Mouse (Mus musculus): ENCODE results near the gene Ruvbl2. TPM values are rescaled to one million over a fixed set of nuclear protein-coding genes. Genes with fewer than 3 reads are reported as not detected.
"Not testable (repeated sequence)": the region's sequence is repeated elsewhere in the genome, so short reads cannot be mapped to it uniquely, and the experiment has no call there.

Gene Ruvbl2
- total RNA-seq, 2 experiments from 2014 or later, result 34.3 to 40.6 TPM

DNA sequence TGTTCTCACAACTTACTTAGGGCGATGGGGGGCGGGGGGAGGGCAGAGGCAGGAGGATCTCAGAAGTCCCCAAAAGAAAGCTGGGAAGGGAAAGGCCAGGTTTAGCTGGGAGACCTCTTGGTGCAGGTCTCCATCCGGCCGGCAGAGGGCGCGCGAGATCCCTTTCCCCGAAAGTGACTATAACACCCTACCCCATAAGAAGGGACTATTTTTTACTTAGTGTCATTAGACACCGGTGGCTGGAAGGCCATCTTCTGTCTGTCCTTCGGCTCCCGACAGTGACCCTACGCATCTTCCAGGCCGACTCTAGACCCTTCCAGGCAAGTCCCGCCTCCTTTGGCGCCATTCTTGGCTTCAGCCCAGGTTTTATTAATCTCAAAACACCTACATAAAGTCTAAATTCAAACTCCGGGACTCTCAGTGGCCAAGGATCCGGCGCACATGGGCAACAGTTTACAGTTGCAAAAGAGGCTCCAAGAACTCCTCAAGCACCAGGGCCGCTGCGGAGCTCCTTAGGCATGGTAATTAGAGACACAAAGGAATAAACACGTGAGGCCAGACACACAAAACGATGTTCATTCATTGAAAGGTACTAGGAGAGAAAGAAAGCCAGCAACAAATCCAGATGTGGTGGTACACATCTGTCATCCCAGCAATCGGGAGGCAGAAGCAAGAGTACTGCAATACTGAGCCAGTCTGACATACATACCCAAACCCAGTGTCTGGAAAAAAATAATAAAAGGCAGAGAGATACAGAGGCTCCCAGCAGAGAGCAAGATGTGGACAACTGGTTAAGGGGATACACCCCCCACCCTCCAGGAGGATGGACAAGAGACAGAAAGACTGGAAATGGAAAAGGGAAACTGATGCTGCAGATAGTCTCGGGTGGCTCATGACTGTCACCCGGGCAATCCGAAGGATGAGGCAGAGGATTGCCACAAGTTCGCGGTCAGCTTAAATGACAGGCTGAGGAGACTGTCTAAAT lies 32.5 kb downstream of the Ruvbl2 start, which contains the start of gene Kcna7:
Gene Kcna7 (plus strand): TSS at position 563 of the 985 bp plus-strand sequence.
- DNase-seq (ENCODE audit: extremely low spot score in 1 of 2, low spot score in 1 of 2), result peak; percentile 61 to 82

DNA sequence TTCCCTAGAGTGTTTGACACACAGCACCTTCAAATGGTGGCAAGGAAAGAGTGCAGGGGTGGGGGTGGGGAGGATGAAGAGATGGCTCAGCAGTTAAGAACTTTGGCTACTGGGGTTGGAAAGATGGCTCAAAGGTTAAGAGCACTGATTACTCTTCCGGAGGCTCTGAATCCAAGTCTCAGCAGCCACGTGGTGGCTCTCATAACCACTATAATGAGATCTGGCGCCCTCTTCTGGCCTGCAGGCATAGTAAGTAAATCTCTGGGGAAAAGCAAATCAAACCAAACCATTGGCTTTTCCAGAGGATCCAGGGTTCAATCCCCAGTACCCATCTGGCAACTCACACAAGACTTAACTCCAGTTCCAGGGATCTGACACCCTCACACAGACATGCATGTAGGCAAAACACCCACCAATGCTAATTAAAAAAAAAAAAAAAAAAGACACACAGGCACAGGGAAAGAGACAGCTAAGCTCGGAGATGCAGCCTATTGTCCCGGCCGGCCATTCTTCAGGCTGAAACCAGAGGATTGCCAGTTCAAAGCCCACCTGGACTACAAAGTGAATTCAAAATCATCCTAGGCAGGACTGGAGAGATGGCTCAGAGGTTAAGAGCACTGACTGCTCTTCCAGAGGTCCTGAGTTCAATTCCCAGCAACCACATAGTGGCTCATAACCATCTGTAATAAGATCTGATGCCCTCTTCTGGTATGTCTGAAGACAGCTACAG lies 34.2 kb downstream of the Ruvbl2 start:
- peak in 1 of 2 experiments; percentile 57 for DNase-seq (ENCODE audit: extremely low spot score in 1 of 2, low spot score in 1 of 2)

DNA sequence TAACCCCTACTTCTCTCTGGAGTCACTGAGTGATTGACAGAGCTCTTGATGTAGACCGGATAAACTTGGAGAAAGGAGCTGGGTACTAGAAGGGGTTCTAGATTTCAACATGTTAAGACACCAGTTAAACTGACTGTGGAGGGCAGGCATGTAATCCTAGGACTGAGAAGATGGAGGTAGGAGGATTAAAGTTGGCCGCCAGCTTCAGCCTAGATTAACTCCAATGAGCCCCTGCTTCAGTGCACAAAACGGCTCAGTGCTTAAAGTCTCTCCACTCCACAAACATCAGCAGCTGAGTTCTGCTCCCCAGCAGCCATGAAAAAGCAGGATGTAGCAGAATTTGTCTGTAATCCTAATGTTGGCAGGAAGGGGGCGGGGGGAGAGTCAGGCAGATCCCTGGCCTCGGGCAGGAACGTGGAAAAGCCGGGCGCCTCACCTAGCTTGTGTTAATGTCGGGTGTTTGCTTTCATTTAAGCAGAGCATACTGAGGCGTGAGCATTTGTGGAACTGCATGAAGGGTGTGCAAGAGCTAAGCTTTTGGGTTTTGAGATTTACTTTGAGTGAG lies 36.3 kb downstream of the Ruvbl2 start:
- no peak for DNase-seq (ENCODE audit: extremely low spot score in 1 of 2, low spot score in 1 of 2)

DNA sequence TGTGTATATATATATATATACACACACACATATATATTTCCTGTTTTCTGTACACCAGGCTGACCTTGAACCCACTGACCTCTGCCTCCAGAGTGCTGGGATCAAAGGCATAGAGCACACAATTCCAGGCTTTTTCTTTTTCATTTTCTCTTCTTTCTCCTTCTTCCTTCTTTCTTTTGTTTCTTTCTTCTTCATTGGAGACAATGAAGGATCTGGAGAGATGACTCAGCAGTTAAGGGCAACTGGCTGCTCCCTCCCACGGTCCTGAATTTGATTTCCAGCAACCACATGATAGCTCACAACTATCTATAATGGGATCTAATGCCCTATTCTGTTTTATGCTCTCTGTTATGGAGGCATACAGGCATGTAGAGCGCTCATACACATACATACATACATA lies 41.1 kb downstream of the Ruvbl2 start:
- no peak for DNase-seq (ENCODE audit: extremely low spot score in 1 of 2, low spot score in 1 of 2)

DNA sequence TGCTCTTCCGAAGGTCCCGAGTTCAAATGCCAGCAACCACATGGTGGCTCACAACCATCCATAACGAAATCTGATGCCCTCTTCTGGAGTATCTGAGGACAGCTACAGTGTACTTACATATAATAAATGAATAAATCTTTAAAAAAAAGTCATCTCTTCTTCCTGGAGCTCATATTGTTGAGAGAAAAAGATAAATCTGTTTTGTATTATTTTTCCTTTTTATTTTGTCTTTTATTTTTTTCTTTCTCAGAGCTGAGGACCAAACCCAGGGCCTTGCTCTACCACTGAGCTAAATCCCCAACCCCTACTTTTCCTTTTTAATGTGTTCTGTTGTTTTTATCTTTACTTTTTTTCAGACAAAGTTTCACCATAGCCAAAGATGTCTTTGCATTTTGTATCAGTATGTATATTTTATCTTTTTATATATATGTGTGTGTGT lies 41.5 kb downstream of the Ruvbl2 start:
- not testable (repeated sequence) for DNase-seq (ENCODE audit: extremely low spot score in 1 of 2, low spot score in 1 of 2)

DNA sequence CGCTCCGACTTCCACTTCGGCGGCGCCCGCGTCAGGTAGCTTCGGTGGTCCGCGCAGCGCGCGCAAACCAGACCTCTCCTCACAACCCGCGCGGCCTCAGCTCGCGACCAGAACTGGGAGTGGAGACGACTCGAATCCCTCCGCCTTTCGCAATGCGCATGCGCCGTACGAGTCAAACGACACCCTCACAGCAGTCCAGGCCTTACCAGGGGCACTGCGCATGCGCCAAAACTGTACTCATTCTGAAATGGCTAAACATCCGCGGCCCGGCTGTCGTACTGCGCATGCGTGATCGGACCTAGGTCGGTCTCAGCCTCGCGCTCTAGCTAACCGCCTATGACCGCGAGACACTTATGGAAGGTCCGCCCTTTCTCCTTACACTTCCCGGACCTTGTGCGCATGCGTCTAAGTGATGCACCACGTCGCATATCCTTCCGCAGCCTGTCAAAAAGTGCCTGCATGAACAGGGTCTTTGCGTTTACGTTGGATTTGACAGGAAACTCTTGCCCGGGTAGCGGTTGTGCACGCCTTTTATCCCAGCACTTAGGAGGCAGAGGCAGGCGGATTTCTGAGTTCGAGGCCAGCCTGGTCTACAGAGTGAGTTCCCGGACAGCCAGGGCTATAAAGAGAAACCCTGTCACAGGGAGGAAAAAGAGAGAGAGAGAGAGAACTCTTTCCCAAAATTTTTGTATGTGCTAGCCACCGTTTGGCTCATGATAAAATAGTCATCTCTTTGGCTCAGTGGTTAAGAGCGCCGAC lies 42.1 kb downstream of the Ruvbl2 start, which contains the start of gene Snrnp70:
Gene Snrnp70 (minus strand): TSS at position 165 of the 759 bp plus-strand sequence.
- DNase-seq (ENCODE audit: extremely low spot score in 1 of 2, low spot score in 1 of 2), result peak; percentile 99 to 100

DNA sequence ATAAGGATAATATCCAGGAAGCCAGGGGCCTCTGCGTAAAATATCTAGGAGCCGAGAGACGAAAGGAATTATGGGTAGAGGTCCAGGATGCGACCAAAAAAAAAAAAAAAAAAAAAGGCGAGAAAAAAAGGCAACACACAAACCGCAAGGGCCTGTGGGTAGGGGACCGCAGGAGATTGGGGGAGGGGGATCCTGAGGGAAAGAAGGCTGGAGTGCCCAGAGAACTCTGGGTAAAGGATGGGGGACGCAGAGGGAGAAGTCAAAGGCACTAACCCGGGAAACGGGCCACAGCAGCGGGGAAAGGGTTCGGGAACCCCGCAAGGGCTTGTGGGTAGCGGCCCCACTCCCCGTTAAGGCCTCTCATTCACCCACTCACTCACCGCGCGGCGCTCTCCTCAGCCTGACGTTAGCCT lies 42.8 kb downstream of the Ruvbl2 start:
- no peak for DNase-seq (ENCODE audit: extremely low spot score in 1 of 2, low spot score in 1 of 2)

DNA sequence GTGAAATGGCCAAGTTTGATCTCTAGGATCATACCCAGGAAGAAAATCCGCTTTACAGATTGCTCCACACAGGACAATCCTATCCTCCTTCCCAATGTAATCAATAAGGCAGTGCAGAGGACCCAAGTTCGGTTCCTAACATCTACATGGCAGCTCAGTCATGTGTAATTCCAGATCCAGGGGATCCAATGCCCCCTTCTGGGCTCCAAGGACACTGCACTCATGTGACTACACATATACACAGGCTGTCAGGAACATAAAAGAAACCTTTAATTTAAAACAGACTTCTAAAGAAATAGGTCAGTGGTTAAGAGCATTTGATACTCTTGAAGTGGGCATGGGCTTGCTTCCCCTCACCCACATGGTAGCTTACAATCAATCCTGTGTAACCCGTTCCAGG lies 51.8 kb downstream of the Ruvbl2 start:
- DNase-seq (ENCODE audit: extremely low spot score in 1 of 2, low spot score in 1 of 2), result no peak

DNA sequence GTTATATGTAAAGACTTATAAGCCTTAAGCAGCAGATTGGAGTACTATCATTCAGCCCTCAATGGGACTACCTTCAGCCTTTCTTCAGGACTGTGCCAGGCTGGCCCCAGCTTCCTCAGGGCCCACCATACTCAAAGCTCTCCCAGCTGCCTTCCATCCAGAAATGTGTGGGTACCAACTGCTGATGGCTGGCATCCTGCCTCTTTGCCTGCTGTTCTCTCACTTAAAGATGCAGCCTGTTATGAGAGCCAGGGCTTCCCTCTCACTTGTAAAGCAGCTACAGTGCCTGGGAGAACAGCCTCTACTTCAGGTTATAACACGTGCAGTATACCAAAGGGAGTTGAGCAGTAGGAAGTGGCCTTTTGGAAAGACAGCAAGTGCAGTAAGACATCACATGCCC lies 61.8 kb downstream of the Ruvbl2 start:
- DNase-seq (ENCODE audit: extremely low spot score in 1 of 2, low spot score in 1 of 2), result no peak

DNA sequence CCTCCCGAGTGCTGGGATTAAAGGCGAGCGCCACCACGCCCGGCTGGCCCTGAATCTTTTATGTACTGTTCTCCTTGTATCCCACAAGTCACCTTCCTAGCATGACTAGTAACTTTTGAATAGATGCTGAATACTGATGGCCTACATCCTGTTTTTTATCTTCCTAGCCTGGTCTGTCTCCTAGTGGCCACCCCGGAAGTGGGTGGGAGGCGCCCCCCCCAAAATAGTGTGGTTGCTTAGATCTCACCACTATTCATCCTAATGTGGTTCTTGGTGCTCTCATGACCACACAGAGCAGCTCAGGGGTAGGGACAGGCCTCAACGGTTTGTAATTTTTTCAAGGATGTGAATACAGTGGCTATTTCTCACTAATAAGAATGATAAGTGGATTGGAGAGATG lies 63.3 kb downstream of the Ruvbl2 start:
- no peak for DNase-seq (ENCODE audit: extremely low spot score in 1 of 2, low spot score in 1 of 2)

DNA sequence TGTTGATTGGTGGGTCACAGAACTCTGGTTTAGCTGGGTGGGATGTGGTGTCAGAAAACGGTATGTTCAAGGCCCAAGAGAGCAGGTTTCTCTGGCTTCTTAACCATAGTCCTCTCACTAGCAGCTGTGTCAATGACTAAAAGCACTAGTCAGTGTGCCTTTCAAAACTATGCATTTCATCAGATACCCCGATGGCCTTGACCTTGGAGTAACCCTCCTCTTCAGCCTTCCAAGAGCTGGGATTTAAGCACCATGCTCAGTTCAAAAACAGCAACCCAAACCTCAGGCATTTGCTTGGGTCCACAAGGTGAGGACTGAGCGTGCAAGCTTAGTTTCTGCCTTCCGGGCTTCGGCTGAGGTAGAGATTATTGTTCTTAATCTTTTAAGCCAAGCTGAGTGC lies 65.5 kb downstream of the Ruvbl2 start:
- no peak for DNase-seq (ENCODE audit: extremely low spot score in 1 of 2, low spot score in 1 of 2)

Small RNAs within 50 kb of the gene (microRNA-seq; reads per million reads assigned to microRNA genes)
- 0 to 0.20 reads per million in 2 experiments for gene Gm22133

Other genes starting within 250 kb of the Ruvbl2 start
- 1 to 10 TPM; 2.4 to 2.9 TPM for gene Ccdc155, start 233.2 kb downstream of the Ruvbl2 start, total RNA-seq (2021)
- 1 to 10 TPM; 1.2 to 2.4 TPM for gene Dkkl1, start 225.9 kb downstream of the Ruvbl2 start, total RNA-seq (2021)
- gene Tead2, start 222.3 kb downstream of the Ruvbl2 start, total RNA-seq (2021), result 1 to 10 TPM; 4.7 to 5.5 TPM
- gene Cd37, start 199.0 kb downstream of the Ruvbl2 start, total RNA-seq (2021), result 1 to 10 TPM; 3.1 to 5.7 TPM
- gene Slc6a16, start 197.0 kb downstream of the Ruvbl2 start, total RNA-seq (2021), result 1 to 10 TPM; 1.6 to 2.2 TPM
- not detected for gene Slc6a21, start 160.6 kb downstream of the Ruvbl2 start, total RNA-seq (2021)
- gene Trpm4, start 104.3 kb downstream of the Ruvbl2 start, total RNA-seq (2021), result 10 to 100 TPM; 14.1 to 18.5 TPM
- gene Hrc, start 102.8 kb downstream of the Ruvbl2 start, total RNA-seq (2021), result under 1 TPM in 1 of 2 experiments, not detected in 1; 0.17 TPM
- 100 to 1,000 TPM; 129 to 134 TPM for gene Ppfia3, start 71.1 kb downstream of the Ruvbl2 start, total RNA-seq (2021)
- 100 to 1,000 TPM; 151 to 155 TPM for gene Lin7b, start 67.5 kb downstream of the Ruvbl2 start, total RNA-seq (2021)
- gene Snrnp70, start 42.4 kb downstream of the Ruvbl2 start, total RNA-seq (2021), result 100 to 1,000 TPM; 288 to 443 TPM
- gene Kcna7, start 32.4 kb downstream of the Ruvbl2 start, total RNA-seq (2021), result not detected
- gene Ntf5, start 24.4 kb downstream of the Ruvbl2 start, total RNA-seq (2021), result under 1 TPM in 1 of 2 experiments, not detected in 1; 0.22 TPM
- gene Lhb, start 17.3 kb downstream of the Ruvbl2 start, total RNA-seq (2021), result under 1 TPM in 1 of 2 experiments, not detected in 1; 0.57 TPM
- 10 to 100 TPM; 13.9 to 16.5 TPM for gene Gys1, start 3.3 kb downstream of the Ruvbl2 start, total RNA-seq (2021)
- 100 to 1,000 TPM; 204 to 228 TPM for gene Ftl1, start 21.8 kb upstream of the Ruvbl2 start, total RNA-seq (2021)
- 10 to 100 TPM; 81.6 to 82.1 TPM for gene Bax, start 28.8 kb upstream of the Ruvbl2 start, total RNA-seq (2021)
- not detected for gene Tulp2, start 43.8 kb upstream of the Ruvbl2 start, total RNA-seq (2021)
- 1 to 10 TPM in 1 of 2 experiments, under 1 TPM in 1; 0.63 to 1.1 TPM for gene Gm45808, start 48.7 kb upstream of the Ruvbl2 start, total RNA-seq (2021)
- 1 to 10 TPM; 3.1 to 5.7 TPM for gene Dhdh, start 50.7 kb upstream of the Ruvbl2 start, total RNA-seq (2021)
- 100 to 1,000 TPM; 102 to 105 TPM for gene Nucb1, start 72.3 kb upstream of the Ruvbl2 start, total RNA-seq (2021)
- gene Ppp1r15a, start 88.2 kb upstream of the Ruvbl2 start, total RNA-seq (2021), result 10 to 100 TPM; 19.6 to 21.6 TPM
- gene Plekha4, start 88.2 kb upstream of the Ruvbl2 start, total RNA-seq (2021), result under 1 TPM; 0.47 TPM
- under 1 TPM in 1 of 2 experiments, not detected in 1; 0.54 TPM for gene Hsd17b14, start 116.8 kb upstream of the Ruvbl2 start, total RNA-seq (2021)
- gene Bcat2, start 132.1 kb upstream of the Ruvbl2 start, total RNA-seq (2021), result 10 to 100 TPM; 20.5 to 23.4 TPM
- not detected for gene Fgf21, start 177.4 kb upstream of the Ruvbl2 start, total RNA-seq (2021)
- not detected for gene Fut1, start 179.2 kb upstream of the Ruvbl2 start, total RNA-seq (2021)
- not detected for gene Izumo1, start 183.7 kb upstream of the Ruvbl2 start, total RNA-seq (2021)
- gene Rasip1, start 189.4 kb upstream of the Ruvbl2 start, total RNA-seq (2021), result 1 to 10 TPM; 6.1 to 6.5 TPM
- 1 to 10 TPM; 3.1 to 3.4 TPM for gene Mamstr, start 201.9 kb upstream of the Ruvbl2 start, total RNA-seq (2021)
- gene Fut2, start 228.3 kb upstream of the Ruvbl2 start, total RNA-seq (2021), result under 1 TPM; 0.31 to 0.32 TPM
- gene Ntn5, start 245.9 kb upstream of the Ruvbl2 start, total RNA-seq (2021), result 1 to 10 TPM; 3.4 to 4.5 TPM

All from layer of hippocampus, postnatal 25 days (tissue).